Mouse (Mus musculus) erythroblast, adult 5-6 weeks (primary cell): Measurements from ENCODE around the gene Setd1a. TPM values are rescaled to one million over a fixed set of nuclear protein-coding genes. Genes with fewer than 3 reads are reported as not detected.

ENCODE experiments used
- ATAC-seq: replicated peaks from 2 replicates; pipeline ENCODE4 v1.8.0; 2016; ENCODE audit warnings: moderate number of reproducible peaks, mild to moderate bottlenecking, moderate TSS enrichment, inconsistent platforms; ENCODE audit not compliant: poor library complexity, low FRiP score, severe bottlenecking
- total RNA-seq, 2 experiments: library from RNA; stranded (forward) in 1 of 2; stranded (reverse) in 1 of 2; fragments of 150-400 nt in 1 of 2; fragments of 200-764, 138-1000 nt in 1 of 2; gene quantifications; 2 replicates each; pipeline versions ENCODE4 v1.2.3 to v1.2.4; 2015 to 2017; ENCODE audit warnings: low replicate concordance in 2 of 2

The Setd1a gene
- total RNA-seq, 2 experiments from 2014 or later: 3.8 to 8.9 TPM

GRCm38 (mm10) chr7:127797076-127797845 lies 20.8 kb downstream of the Setd1a start:
- no peak for ATAC-seq

- no peak for ATAC-seq
These were observed 22.1 kb downstream of the Setd1a start for GRCm38 (mm10) chr7:127798591-127798990.

- no peak for ATAC-seq
These were observed 22.7 kb downstream of the Setd1a start for GRCm38 (mm10) chr7:127799211-127799610.

GRCm38 (mm10) chr7:127799738-127800137 lies 23.3 kb downstream of the Setd1a start:
- ATAC-seq: no peak

- peak; percentile 48 for ATAC-seq
These were observed 24.1 kb downstream of the Setd1a start, which contains the start of gene Hsd3b7 for GRCm38 (mm10) chr7:127800435-127801009. Gene Hsd3b7 (plus strand): TSS chr7:127800604.

GRCm38 (mm10) chr7:127801010-127801621 lies 24.6 kb downstream of the Setd1a start:
- ATAC-seq: no peak

GRCm38 (mm10) chr7:127802313-127802712 lies 25.8 kb downstream of the Setd1a start:
- ATAC-seq: no peak

- ATAC-seq: no peak
These were observed 32.4 kb downstream of the Setd1a start for GRCm38 (mm10) chr7:127808821-127809220.

- no peak for ATAC-seq
These were observed 33.4 kb downstream of the Setd1a start for GRCm38 (mm10) chr7:127809846-127810245.

GRCm38 (mm10) chr7:127810650-127811049 lies 34.2 kb downstream of the Setd1a start:
- no peak for ATAC-seq

- no peak for ATAC-seq
These were observed 34.8 kb downstream of the Setd1a start for GRCm38 (mm10) chr7:127811240-127811639.

- no peak for ATAC-seq
These were observed 35.8 kb downstream of the Setd1a start for GRCm38 (mm10) chr7:127812292-127812691.

- no peak for ATAC-seq
These were observed 37.4 kb downstream of the Setd1a start for GRCm38 (mm10) chr7:127813821-127814220.

- no peak for ATAC-seq
These were observed 37.9 kb downstream of the Setd1a start for GRCm38 (mm10) chr7:127814241-127814921.

GRCm38 (mm10) chr7:127815116-127815665 lies 38.7 kb downstream of the Setd1a start:
- ATAC-seq: no peak

- no peak for ATAC-seq
These were observed 39.7 kb downstream of the Setd1a start for GRCm38 (mm10) chr7:127815954-127816821.

GRCm38 (mm10) chr7:127817053-127817452 lies 40.6 kb downstream of the Setd1a start:
- ATAC-seq: no peak

- no peak for ATAC-seq
These were observed 41.3 kb downstream of the Setd1a start for GRCm38 (mm10) chr7:127817776-127818175.

- no peak for ATAC-seq
These were observed 44.5 kb downstream of the Setd1a start for GRCm38 (mm10) chr7:127820836-127821509.
